Mouse (Mus musculus) heart, adult 18-20 months (tissue): ENCODE measurements around the gene 5430403G16Rik. TPM values are rescaled to one million over a fixed set of nuclear protein-coding genes. Genes with fewer than 3 reads are reported as not detected.
"Not testable (repeated sequence)": the region's sequence is repeated elsewhere in the genome, so short reads cannot be mapped to it uniquely, and the experiment has no call there.

Source experiments
- DNase-seq, 2 experiments: peaks; one replicate each; pipeline ENCODE4 v3.0.0; 2021 to 2022; ENCODE audit warnings: mixed read lengths in 1 of 2
- long read RNA-seq, 2 experiments: library from polyadenylated mRNA; stranded (forward); transcript quantifications; one replicate each; pipeline ENCODE4 v2.0.0; 2021
- total RNA-seq, 2 experiments: library from RNA; stranded (reverse); gene quantifications; 2 replicates each; pipeline ENCODE4 v1.2.3; 2021

5430403G16Rik gene
- under 1 TPM; 0.25 to 0.36 TPM for total RNA-seq
- long read RNA-seq, experiment 1 = 0 reads
- long read RNA-seq, experiment 2 = 0 reads

GRCm38 (mm10) chr5:109690537-109691201, at the start of gene 5430403G16Rik:
TSS of gene 5430403G16Rik (minus strand) at chr5:109691041.
- peak; percentile 71 to 85 for DNase-seq

- DNase-seq = not testable (repeated sequence)
Observed at GRCm38 (mm10) chr5:109717341-109717740, 26.5 kb upstream of the 5430403G16Rik start.

GRCm38 (mm10) chr5:109691205-109691965, 544 bp upstream of the 5430403G16Rik start:
- not testable (repeated sequence) for DNase-seq

GRCm38 (mm10) chr5:109682921-109683320, 7.9 kb downstream of the 5430403G16Rik start:
- DNase-seq = no peak

Other genes with a start within 250 kb of the 5430403G16Rik start
- gene Crlf2, start 132.0 kb downstream of the 5430403G16Rik start, total RNA-seq = 1 to 10 TPM; 6.4 to 8.5 TPM
- 1 to 10 TPM; 1.6 to 2.1 TPM for gene 4930522L14Rik, start 60.8 kb upstream of the 5430403G16Rik start, total RNA-seq
- gene Gm15446, start 232.4 kb upstream of the 5430403G16Rik start, total RNA-seq = 1 to 10 TPM; 3.3 to 3.5 TPM